Mouse (Mus musculus) embryonic fibroblast, embryonic 13.5 days (primary cell): ENCODE results near the gene Pros1.

ENCODE experiments used
- CTCF ChIP-seq: IDR thresholded peaks from 2 replicates; pipeline ENCODE4 v1.5.1; 2011; ENCODE audit warnings: mild to moderate bottlenecking, control low read depth, low read length, moderate library complexity, borderline replicate concordance; ENCODE audit not compliant: insufficient read depth
- POLR2A ChIP-seq: IDR thresholded peaks from 2 replicates; pipeline ENCODE4 v1.6.1; 2011; ENCODE audit warnings: low read depth, mild to moderate bottlenecking, control low read depth, low read length, moderate library complexity

DNA sequence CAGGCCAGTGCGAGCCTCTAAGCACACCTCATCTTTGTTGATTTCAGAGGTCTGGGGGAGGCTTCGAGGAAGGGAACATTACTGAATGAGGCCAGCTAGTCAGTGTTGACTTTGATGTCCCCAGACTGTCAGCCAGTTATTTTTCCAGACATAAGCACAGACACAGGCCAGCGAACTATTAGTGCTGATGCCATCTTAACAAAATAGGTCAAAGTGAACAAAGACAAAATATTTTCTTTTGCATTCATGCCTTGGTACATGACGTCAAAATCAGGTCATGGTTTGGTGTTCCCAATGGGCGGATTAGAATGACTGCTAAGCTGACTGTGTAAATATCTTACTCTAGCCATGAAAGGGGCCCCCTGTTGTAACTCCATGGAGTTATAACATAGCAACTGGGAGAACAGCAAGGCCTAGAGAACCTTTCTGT is 18.6 kb downstream of the Pros1 start:
- TF ChIP-seq CTCF (no peak), POLR2A (no peak)
